Mouse (Mus musculus) layer of hippocampus, postnatal 25 days (tissue): ENCODE measurements at regions not wholly inside any gene's neighbourhood (a gene's known extent, or its start where the extent isn't known, plus 50 kb on each side); places are given as distances from the start of the nearest gene placed in this dataset.

ENCODE experiments used
- DNase-seq, 2 experiments: peaks; one replicate each; pipeline ENCODE4 v3.0.0; 2022; ENCODE audit warnings: mixed read lengths in 2 of 2, low spot score in 1 of 2; ENCODE audit errors: extremely low spot score in 1 of 2

- DNase-seq = no peak
Observed at GRCm38 (mm10) chr5:111594111-111594510, 139.6 kb upstream of the Gm26897 start.

GRCm38 (mm10) chr5:111595438-111595837 is 138.3 kb upstream of the Gm26897 start:
- DNase-seq = no peak

GRCm38 (mm10) chr5:111597733-111598132 is 136.0 kb upstream of the Gm26897 start:
- no peak for DNase-seq

GRCm38 (mm10) chr5:111601711-111602521 is 131.8 kb upstream of the Gm26897 start:
- no peak for DNase-seq

- no peak for DNase-seq
Observed at GRCm38 (mm10) chr5:111613687-111614086, 120.0 kb upstream of the Gm26897 start.

DNA sequence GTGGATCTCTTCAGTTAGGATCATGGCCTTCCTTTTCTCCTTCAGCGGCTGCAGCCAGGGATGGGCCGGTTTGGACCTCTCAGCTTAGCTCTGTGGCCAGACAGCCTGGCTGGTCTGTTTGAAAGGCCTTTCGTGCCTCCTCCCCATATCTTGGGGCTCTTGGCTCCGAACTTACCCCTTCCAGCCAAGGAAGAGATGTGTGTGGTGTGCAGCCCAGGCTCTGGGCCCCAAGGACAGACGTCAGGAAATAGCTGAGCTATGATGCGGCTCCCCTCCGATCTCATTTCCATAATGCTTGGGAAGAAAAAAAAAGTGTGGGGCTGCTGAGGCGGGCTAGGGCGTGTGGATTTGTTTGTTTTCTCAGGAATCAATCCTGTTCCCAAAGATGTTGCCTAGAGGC is 113.8 kb upstream of the Gm26897 start:
- DNase-seq = no peak

GRCm38 (mm10) chr5:111620626-111621025 is 113.1 kb upstream of the Gm26897 start:
- DNase-seq = no peak

- no peak for DNase-seq
Observed at GRCm38 (mm10) chr5:111622481-111622880, 111.2 kb upstream of the Gm26897 start.

DNA sequence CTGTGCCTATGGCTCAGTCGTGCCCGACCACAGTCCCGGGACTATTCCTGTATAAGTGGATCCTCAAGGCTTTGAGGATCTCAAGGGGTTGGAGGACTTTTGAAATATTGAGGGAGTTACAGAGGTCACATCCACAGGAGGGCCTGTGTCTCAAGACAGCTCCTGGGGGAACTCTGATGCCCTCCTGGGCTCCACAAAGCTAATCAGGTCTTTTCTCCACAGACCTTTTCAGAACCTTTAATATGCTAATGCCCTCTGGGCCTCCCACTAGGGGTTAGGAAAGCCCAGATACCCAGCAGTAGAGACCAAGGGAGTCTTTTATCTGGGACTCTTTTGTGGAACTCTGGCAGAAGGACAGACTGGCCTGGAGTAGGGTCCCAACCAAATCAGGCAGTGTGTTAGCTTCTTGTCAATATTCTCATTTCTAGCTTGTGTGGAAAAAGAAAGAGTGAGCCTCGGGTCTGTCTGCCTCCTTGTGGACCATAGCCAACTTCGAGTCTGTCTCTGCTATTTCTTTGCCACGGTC is 107.4 kb upstream of the Gm26897 start:
- no peak for DNase-seq

- DNase-seq = no peak
Observed at GRCm38 (mm10) chr5:111630313-111630844, 103.3 kb upstream of the Gm26897 start.

DNA sequence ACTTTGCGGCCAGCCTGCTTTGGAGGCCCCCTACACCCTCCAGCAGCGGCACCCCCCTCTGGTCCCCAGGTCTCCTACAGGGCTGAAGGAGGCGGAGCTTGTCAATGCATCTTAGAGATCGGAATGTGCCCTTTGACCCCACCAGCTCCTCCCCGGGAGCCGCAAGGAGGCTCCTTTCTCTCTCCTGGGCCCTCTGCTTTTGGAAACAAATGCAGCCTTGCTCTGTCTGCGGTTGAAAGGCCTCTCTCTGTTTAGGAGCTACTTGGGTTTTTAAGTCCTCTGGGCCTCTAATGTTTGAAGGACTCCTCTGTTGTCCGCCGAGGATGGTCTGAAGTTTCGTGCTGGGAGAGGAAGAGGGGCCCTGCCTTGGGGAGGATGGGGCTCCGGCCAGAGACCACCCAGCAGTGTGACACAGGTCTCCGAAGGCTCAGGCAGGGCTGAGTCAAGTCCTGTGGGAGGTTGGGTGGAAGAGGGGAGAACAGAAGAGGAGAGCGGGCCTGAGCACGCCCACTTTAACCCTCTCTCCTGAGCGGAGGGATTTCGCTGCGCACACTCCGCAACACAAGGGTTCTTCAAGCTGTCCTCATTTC is 102.1 kb upstream of the Gm26897 start:
- DNase-seq = no peak

DNA sequence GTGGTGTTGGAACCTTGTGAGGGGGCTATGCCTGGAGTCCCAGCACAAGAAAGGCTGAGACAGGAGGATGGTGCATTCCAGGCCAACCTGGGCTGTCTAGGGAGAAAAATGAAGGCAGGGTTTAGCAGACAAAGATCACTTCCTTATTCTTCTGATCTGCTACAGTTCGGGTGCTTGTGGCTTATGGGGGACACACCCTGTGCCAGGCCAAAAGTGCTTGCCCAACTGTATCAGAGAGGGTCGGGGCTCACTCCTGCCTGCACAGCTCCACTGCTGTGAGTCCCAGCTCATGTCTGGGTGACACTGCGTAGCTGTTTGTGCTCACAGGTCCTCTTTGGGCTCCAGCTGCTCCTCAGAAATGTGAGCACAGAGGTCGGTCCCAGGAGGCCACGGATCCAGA is 98.6 kb upstream of the Gm26897 start:
- no peak for DNase-seq

- DNase-seq = no peak
Observed at GRCm38 (mm10) chr5:111636969-111637368, 96.8 kb upstream of the Gm26897 start.

- DNase-seq = no peak
Observed at GRCm38 (mm10) chr5:111638306-111638705, 95.4 kb upstream of the Gm26897 start.

DNA sequence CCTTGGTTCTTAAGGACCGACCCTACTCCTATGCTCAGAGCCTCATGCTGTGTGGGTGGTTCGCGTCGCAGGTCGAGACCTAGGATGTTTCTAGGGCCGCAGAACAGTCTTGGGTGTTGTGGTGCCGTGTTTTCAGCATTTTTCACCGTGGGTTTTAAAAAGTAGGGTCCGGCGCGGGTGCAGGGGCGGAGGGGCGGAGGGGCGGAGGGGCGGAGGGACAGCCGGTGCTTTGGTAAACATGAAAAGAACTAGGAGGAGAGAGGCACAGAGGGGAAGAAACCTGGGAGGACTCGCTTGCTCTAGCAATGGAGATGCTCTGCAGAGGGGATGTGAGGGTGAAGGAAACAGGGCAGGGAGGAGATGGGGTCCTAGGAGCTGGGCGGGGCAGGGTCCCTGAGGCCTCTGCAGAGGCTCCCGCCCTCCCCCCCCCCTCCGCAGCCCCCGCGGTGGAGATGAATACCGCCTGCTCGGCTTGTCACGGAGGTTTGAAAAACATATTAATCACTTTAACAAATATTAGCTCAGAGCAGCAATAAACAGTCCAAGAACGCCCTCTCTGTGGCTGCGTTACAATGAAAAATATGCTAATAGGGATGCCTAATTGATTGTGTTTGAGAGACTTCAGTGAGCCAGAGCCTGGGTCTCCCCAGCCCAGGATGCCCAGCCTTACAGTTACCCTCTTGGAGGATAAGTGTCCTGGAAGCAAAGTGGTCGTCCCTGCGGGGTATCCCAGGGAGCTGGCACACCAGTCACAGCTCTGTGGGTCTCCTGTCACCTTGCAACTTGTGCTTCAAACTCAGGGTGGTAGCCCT is 94.0 kb upstream of the Gm26897 start:
- no peak for DNase-seq

DNA sequence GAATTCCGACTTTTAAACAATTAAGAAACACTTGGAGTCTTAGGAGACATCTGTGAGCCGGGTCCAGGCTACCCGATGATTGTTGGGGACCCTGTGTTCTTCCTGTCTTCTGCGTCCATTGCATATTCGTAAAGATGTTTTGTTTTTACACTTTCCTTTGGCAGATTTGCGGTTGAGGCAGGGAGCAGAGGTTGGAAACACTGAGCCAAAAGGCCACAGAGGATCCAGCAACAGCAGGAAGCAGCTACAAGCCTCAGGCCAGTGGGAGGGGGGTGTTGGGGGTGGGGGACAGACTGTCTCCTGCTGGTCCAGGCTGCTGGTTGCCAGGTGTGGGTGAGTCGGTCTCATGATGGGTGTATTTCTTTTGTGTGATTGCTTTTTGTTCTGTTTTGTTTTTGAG is 92.7 kb upstream of the Gm26897 start:
- no peak for DNase-seq

GRCm38 (mm10) chr5:111641685-111642084 is 92.0 kb upstream of the Gm26897 start:
- no peak for DNase-seq

- DNase-seq = no peak
Observed at GRCm38 (mm10) chr5:111644142-111644541, 89.6 kb upstream of the Gm26897 start.

DNA sequence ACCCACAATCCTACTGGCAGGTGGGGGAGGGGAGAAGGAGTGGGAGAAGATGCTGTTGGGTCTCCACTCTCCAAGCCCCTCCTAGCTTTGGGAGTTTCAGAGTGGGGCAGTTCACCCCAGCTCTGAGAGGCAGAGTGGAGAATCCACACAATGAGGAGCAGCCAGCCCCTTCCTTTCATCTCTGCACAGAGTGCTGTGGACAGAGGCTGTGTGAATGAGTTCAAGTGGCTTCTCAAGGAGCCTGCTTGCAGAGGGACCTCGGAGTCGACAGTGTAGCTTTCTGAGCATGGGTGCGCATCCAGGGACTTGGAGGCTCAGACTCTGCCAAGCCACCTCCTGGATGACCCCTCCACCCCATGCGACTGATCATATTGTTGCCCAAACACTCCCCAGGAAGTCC is 88.9 kb upstream of the Gm26897 start:
- no peak for DNase-seq

- no peak for DNase-seq
Observed at GRCm38 (mm10) chr5:111647686-111648200, 86.0 kb upstream of the Gm26897 start.

GRCm38 (mm10) chr5:111648481-111648880 is 85.2 kb upstream of the Gm26897 start:
- DNase-seq = no peak
